Mouse (Mus musculus) hindbrain, embryonic 15.5 days (tissue): ENCODE data around the gene Ubap2l. TPM values are rescaled to one million over a fixed set of nuclear protein-coding genes. Genes with fewer than 3 reads are reported as not detected.
A peak's percentile ranks its signal among the peaks of the same experiment; 100 is the strongest.

Experiments
- ATAC-seq: fragments of 200-750 bp; cut with Nextera tagmentation; 2 replicates; pipeline ENCODE4 v1.8.0; 2017; ENCODE audit warnings: low read depth, moderate number of reproducible peaks, moderate TSS enrichment; ENCODE audit not compliant: low FRiP score
- H3K27ac ChIP-seq: fragments of 300-500 bp; sonication (generic); replicated peaks from 2 replicates; pipeline ENCODE4 v1.5.1; 2015; ENCODE audit warnings: mild to moderate bottlenecking, inconsistent platforms
- H3K27me3 ChIP-seq: fragments of 300-500 bp; sonication (generic); 2 replicates; pipeline ENCODE4 v1.6.1; 2015; ENCODE audit warnings: control low read depth, inconsistent platforms
- H3K36me3 ChIP-seq: fragments of 300-500 bp; sonication (generic); 2 replicates; pipeline ENCODE4 v1.6.1; 2015; ENCODE audit warnings: control low read depth, inconsistent platforms
- H3K4me1 ChIP-seq: fragments of 300-500 bp; sonication (generic); replicated peaks from 2 replicates; pipeline ENCODE4 v1.6.1; 2015; ENCODE audit warnings: control low read depth, inconsistent platforms
- H3K4me2 ChIP-seq: fragments of 300-500 bp; sonication (generic); 2 replicates; pipeline ENCODE4 v1.6.1; 2015; ENCODE audit warnings: moderate library complexity, mild to moderate bottlenecking, inconsistent platforms
- H3K4me3 ChIP-seq: fragments of 300-500 bp; sonication (generic); 2 replicates; pipeline ENCODE4 v1.5.1; 2015; ENCODE audit warnings: mild to moderate bottlenecking, inconsistent platforms
- H3K9ac ChIP-seq: fragments of 300-500 bp; sonication (generic); 2 replicates; pipeline ENCODE4 v1.6.1; 2015; ENCODE audit warnings: inconsistent platforms
- H3K9me3 ChIP-seq: fragments of 300-500 bp; sonication (generic); 2 replicates; pipeline ENCODE4 v1.6.1; 2016; ENCODE audit warnings: control low read depth, inconsistent platforms
- WGBS: fragments of 180-500 bp; shearing (Covaris S2); methylation state at CpG from one replicate; pipeline ENCODE4 v1.1.7; 2015; 5-methylcytosine and 5-hydroxymethylcytosine counted together
- microRNA counts: library from miRNA; unstranded; fragments of <30 nt; microRNA quantifications from one replicate; lab custom pipeline; 2016
- microRNA-seq: library from miRNA; unstranded; fragments of <30 nt; microRNA quantifications from one replicate; pipeline ENCODE4, GENCODE M21; 2016
- polyA plus RNA-seq: library from polyadenylated mRNA; unstranded; fragments of >200 nt; fragmentation: Nextera tagmentation; extraction: Ambion mirVana; gene quantifications from 2 replicates; pipeline ENCODE4 v1.2.1, GENCODE M21; 2015

Gene Ubap2l
- polyA plus RNA-seq, 1 experiment from 2014 or later, result 121 TPM

DNA sequence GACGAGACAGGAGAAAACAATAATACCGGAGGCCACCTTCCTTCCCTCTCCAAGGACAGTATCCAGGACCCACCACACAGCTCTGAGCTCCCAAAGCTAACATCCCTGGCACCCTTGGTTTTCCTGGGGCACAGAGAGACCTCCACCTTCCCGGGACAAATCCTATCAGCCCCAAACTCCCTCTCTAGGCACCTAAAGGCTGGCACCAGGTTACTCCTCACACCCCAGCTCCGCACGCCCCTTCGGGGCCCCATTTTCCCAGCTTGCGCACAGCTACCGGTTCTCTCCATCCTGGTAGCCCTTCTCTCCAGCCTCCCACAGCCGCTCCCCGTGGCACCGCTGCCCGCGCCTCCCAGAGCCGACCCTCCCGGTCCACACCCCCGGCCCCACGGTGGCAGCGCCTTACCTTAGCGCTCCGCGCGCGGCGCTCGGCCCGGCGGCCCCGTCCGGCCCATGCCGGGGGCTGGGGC, 89.6 kb downstream of the Ubap2l start:
- 0% methylated on average over 30 of the region's 30 CpGs for WGBS
- peak overlapping the region; percentile 94 for H3K27ac ChIP-seq
- H3K9ac ChIP-seq, result peak overlapping the region; percentile 96
- H3K4me3 ChIP-seq, result peak overlapping the region; percentile 98
- H3K27me3 ChIP-seq, result no peaks in the 10 kb centered on the region
- peak overlapping the region; percentile 84 for H3K4me2 ChIP-seq
- no peaks in the 10 kb centered on the region for H3K9me3 ChIP-seq
- H3K36me3 ChIP-seq, result peaks cover 10% of the 10 kb centered on the region
- H3K4me1 ChIP-seq, result peaks cover 56% of the 10 kb centered on the region
- peak; percentile 31 for ATAC-seq

- no peak for ATAC-seq
- WGBS, result 6% methylated on average over 14 of the region's 14 CpGs
- no peaks in the 10 kb centered on the region for H3K9me3 ChIP-seq
- H3K27me3 ChIP-seq, result no peaks in the 10 kb centered on the region
- peak overlapping the region; percentile 94 for H3K27ac ChIP-seq
- peak overlapping the region; percentile 98 for H3K4me3 ChIP-seq
- H3K4me1 ChIP-seq, result peaks cover 56% of the 10 kb centered on the region
- H3K4me2 ChIP-seq, result peak overlapping the region; percentile 84
- H3K9ac ChIP-seq, result peak overlapping the region; percentile 96
- peaks cover 15% of the 10 kb centered on the region for H3K36me3 ChIP-seq
Observed at GRCm38 (mm10) chr3:89962059-89962750, 90.2 kb downstream of the Ubap2l start.

DNA sequence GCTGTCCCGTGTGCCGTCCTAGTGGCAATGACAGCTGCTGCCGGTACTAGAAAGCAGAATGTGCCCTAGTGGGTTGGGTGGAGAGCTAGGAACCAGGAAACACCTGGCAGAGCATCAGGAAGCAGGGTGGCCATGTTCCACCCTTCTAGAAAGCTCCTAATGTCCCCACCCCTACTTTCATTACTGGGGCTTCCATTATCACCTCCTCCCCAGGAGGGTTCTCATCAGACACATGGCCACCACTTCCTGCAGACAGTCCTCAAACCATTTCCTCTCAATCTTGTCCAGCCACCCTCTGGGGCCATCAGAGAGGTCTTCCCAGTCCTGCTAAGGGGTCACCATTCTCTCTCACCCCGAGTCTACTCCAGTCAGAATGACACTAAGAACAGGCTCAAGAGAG, 91.0 kb downstream of the Ubap2l start:
- WGBS, result 41% methylated on average over 4 of the region's 4 CpGs
- 0 out of 2 replicates have a peak overlapping the region, but pooled peaks have one; percentile 51 for H3K27ac ChIP-seq
- peaks cover 56% of the 10 kb centered on the region for H3K4me1 ChIP-seq
- H3K4me3 ChIP-seq, result peak overlapping the region; percentile 98
- no peaks in the 10 kb centered on the region for H3K27me3 ChIP-seq
- H3K4me2 ChIP-seq, result peak overlapping the region; percentile 84
- H3K9ac ChIP-seq, result 0 out of 2 replicates have a peak overlapping the region, but pooled peaks have one; percentile 77
- H3K9me3 ChIP-seq, result no peaks in the 10 kb centered on the region
- ATAC-seq, result no peak
- peaks cover 23% of the 10 kb centered on the region for H3K36me3 ChIP-seq

- WGBS, result 0% methylated on average over 30 of the region's 30 CpGs
- peak; percentile 92 for ATAC-seq
Observed at GRCm38 (mm10) chr3:89960469-89960868, 92.0 kb downstream of the Ubap2l start.

DNA sequence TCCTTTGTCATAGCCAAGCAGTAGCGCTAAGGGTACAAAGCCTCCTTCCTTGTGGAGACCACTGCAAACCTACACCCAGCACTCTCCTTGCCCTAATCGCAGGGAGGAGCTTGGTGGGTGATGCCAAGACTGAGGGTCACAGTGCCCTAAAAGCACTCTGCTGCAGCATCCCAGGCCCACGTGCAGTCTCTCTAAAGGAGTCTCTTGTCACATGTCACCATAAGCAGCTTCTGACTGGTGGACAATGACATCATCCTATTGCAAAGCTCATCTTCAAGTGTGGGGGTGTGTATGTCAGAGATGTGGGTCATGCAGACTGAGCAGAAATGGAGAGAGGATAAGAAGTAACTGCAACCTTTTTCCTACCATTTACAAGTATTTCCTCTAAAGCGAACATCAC, 93.0 kb downstream of the Ubap2l start:
- Histone ChIP-seq H3K27ac (0 out of 2 replicates have a peak overlapping the region, but pooled peaks have one; percentile 74), H3K36me3 (peaks cover 38% of the 10 kb centered on the region), H3K4me2 (peak overlapping the region; percentile 84), H3K9ac (peak overlapping the region; percentile 22), H3K27me3 (no peaks in the 10 kb centered on the region), H3K9me3 (no peaks in the 10 kb centered on the region), H3K4me1 (peaks cover 49% of the 10 kb centered on the region), H3K4me3 (peak overlapping the region; percentile 98)
- ATAC-seq, result peak; percentile 25; the same call in 1 of the 2 replicates
- WGBS, result 68% methylated on average over 4 of the region's 4 CpGs

More at GRCm38 (mm10) chr3:89960469-89960868, 92.0 kb downstream of the Ubap2l start:
- Histone ChIP-seq H3K9me3 (no peaks in the 10 kb centered on the region), H3K4me2 (peak overlapping the region; percentile 84), H3K4me1 (peaks cover 56% of the 10 kb centered on the region), H3K27me3 (no peaks in the 10 kb centered on the region), H3K27ac (peak overlapping the region; percentile 74), H3K36me3 (peaks cover 33% of the 10 kb centered on the region), H3K4me3 (peak overlapping the region; percentile 98), H3K9ac (peak overlapping the region; percentile 77)

- Histone ChIP-seq H3K4me3 (no peak overlapping the region), H3K4me2 (no peak overlapping the region), H3K36me3 (peaks cover 52% of the 10 kb centered on the region), H3K4me1 (peaks cover 42% of the 10 kb centered on the region), H3K9me3 (no peaks in the 10 kb centered on the region), H3K27me3 (no peaks in the 10 kb centered on the region), H3K9ac (no peak overlapping the region), H3K27ac (no peak overlapping the region)
- WGBS, result 95% methylated on average over 9 of the region's 9 CpGs
- no peak for ATAC-seq
Observed at GRCm38 (mm10) chr3:89957880-89958279, 94.5 kb downstream of the Ubap2l start.

DNA sequence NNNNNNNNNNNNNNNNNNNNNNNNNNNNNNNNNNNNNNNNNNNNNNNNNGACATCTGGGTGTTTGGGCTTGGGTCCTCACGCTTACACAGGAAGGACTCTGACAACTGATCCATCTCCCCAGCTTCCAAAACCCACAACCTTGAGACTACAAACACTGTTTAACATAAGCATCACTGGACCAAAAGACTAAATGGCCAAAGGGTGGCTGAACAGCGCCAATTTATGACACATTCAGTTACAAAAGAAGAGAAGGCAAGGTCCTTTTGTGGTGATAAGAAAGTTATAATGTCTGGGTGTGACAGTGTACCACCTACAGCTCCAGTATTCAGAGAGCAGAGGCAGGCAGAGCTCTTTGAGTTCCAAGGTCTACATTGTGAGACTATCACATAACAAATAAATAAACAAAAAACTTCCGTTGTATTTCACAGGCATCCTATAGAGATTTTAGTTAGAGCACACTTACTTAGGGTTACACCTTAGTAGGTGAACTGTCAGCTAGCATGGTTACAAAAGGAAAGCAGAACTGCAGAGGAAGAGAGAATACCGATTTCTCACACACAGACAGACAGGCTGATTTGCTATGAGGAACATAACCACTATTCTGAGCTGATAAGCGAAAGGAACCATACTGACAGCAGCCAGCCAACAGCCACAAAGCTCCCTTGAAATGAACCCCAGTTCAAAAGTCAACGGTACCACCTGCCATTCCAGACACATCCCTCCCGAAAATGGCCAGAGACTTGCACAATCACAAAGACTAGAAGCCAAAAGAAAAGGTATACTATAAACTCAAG, 96.1 kb downstream of the Ubap2l start:
- Histone ChIP-seq H3K4me2 (no peak overlapping the region), H3K36me3 (peaks cover 67% of the 10 kb centered on the region), H3K9ac (no peak overlapping the region), H3K27me3 (no peaks in the 10 kb centered on the region), H3K27ac (no peak overlapping the region), H3K9me3 (no peaks in the 10 kb centered on the region), H3K4me1 (peaks cover 30% of the 10 kb centered on the region), H3K4me3 (no peak overlapping the region)
- ATAC-seq, result no peak
- WGBS, result 96% methylated on average over 7 of the region's 7 CpGs

DNA sequence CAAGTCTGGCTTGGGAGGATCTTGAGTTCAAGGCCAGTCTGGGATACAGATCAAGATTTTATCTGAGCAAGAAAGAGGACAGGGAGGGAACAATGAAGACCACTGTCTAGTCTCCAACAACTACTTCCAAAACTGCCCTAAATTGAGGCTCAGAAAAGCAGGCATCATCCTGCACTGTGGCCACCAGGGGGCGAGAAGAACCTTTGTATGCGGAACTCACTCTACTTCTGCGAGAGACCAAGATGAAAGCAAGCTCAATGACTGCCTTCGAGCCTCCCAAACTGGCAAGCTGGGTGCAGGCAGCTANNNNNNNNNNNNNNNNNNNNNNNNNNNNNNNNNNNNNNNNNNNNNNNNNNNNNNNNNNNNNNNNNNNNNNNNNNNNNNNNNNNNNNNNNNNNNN, 99.0 kb downstream of the Ubap2l start:
- WGBS, result 3% methylated on average over 4 of the region's 4 CpGs
- ATAC-seq, result no peak
- H3K27ac ChIP-seq, result no peak overlapping the region
- H3K9me3 ChIP-seq, result no peaks in the 10 kb centered on the region
- H3K27me3 ChIP-seq, result no peaks in the 10 kb centered on the region
- H3K4me1 ChIP-seq, result peaks cover 3% of the 10 kb centered on the region
- no peak overlapping the region for H3K4me3 ChIP-seq
- no peak overlapping the region for H3K9ac ChIP-seq
- H3K36me3 ChIP-seq, result peaks cover 91% of the 10 kb centered on the region
- no peak overlapping the region for H3K4me2 ChIP-seq

MicroRNA genes within 50 kb of the gene (microRNA counts, 519-probe panel; counts per million panel counts)
- 3,477 counts per million, percentile 72 among the panel's probes with 10 or more counts for microRNA mmu-miR-190b (lab: Ali Mortazavi, UCI)

Small RNA genes within 50 kb of the gene (microRNA-seq; reads per million reads assigned to microRNA genes)
- 21.8 reads per million, percentile 35 among the genes with 10 or more reads in this experiment for gene Mir190b
- gene Mir7669, result 0.65 reads per million

Other genes with a start within 250 kb of the Ubap2l start
- gene She, start 221.3 kb downstream of the Ubap2l start, polyA plus RNA-seq, result 1.6 and 1.8 TPM in 2 replicates
- gene Il6ra, start 139.4 kb downstream of the Ubap2l start, polyA plus RNA-seq, result 1.3 and 1.4 TPM in 2 replicates
- 12.1 and 14.0 TPM in 2 replicates for gene Atp8b2, start 89.1 kb downstream of the Ubap2l start, polyA plus RNA-seq
- gene Hax1, start 53.8 kb downstream of the Ubap2l start, polyA plus RNA-seq, result 110 and 111 TPM in 2 replicates
- 205 and 208 TPM in 2 replicates for gene 4933434E20Rik, start 992 bp downstream of the Ubap2l start, polyA plus RNA-seq
- 342 and 354 TPM in 2 replicates for gene Tpm3, start 20.0 kb upstream of the Ubap2l start, polyA plus RNA-seq
- 0.25 and 0.46 TPM in 2 replicates for gene Nup210l, start 51.5 kb upstream of the Ubap2l start, polyA plus RNA-seq
- gene Rps27, start 161.0 kb upstream of the Ubap2l start, polyA plus RNA-seq, result 794 and 950 TPM in 2 replicates
- 27.2 and 28.7 TPM in 2 replicates for gene Rab13, start 161.1 kb upstream of the Ubap2l start, polyA plus RNA-seq
- 90.2 and 96.2 TPM in 2 replicates for gene Jtb, start 179.0 kb upstream of the Ubap2l start, polyA plus RNA-seq
- 2.2 and 3.1 TPM in 2 replicates for gene Creb3l4, start 190.9 kb upstream of the Ubap2l start, polyA plus RNA-seq
- 52.1 and 53.1 TPM in 2 replicates for gene Slc39a1, start 195.5 kb upstream of the Ubap2l start, polyA plus RNA-seq
- 21.9 and 25.6 TPM in 2 replicates for gene Crtc2, start 201.5 kb upstream of the Ubap2l start, polyA plus RNA-seq
- gene Dennd4b, start 212.6 kb upstream of the Ubap2l start, polyA plus RNA-seq, result 7.7 and 8.8 TPM in 2 replicates
- 11.1 and 13.1 TPM in 2 replicates for gene Gatad2b, start 240.6 kb upstream of the Ubap2l start, polyA plus RNA-seq